Mouse (Mus musculus): Measurements from ENCODE around the gene Cyp2b23.
"Not testable (repeated sequence)": the region's sequence is repeated elsewhere in the genome, so short reads cannot be mapped to it uniquely, and the experiment has no call there.

DNA sequence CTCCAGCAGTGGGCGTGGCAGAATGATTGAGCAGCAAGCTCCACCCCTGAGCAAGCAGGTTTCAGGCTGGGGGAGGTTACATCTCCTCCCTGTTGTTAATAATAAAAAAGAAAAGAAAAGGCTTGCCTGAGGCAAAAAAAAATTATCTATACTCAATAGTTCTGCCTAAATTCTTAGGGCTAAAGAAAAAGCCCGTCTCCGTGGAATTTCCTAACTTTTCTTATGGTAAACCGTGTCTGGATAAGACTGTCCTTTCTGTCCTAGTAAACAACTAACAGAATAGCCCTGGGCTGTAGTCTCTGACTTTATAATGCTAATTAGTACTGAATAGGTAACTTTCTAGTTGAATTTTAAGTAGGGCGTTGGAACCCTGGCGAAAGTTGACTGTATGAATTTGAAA, 20.0 kb upstream of the Cyp2b23 start:
- not testable (repeated sequence) for TF ChIP-seq BHLHE40 (IDR thresholded peaks at IDR 0.05; ENCODE audit: low read depth, low read length); CTCF (conservative IDR thresholded peaks at IDR 0.05 in 1 of 2, IDR thresholded peaks at IDR 0.05 in 1 of 2; ENCODE audit: low read depth in 2 of 2, low read length in 2 of 2); ELF1 (IDR thresholded peaks at IDR 0.05; ENCODE audit: low read depth, low read length); TCF12 (IDR thresholded peaks at IDR 0.05; ENCODE audit: low read depth, low read length); POLR2AphosphoS2 (IDR thresholded peaks at IDR 0.05; ENCODE audit: low read depth, low read length); ZC3H11A (IDR thresholded peaks at IDR 0.05; ENCODE audit: low read depth, low read length); IRF4 (IDR thresholded peaks at IDR 0.05; ENCODE audit: low read depth, low read length); USF2 (conservative IDR thresholded peaks at IDR 0.05; ENCODE audit: low read depth, low read length)

Measured in CH12.LX (cell line).